Mouse (Mus musculus) cerebellum, postnatal 25 days (tissue): ENCODE results near the gene Ube2c.
"Not testable (repeated sequence)": the region's sequence is repeated elsewhere in the genome, so short reads cannot be mapped to it uniquely, and the experiment has no call there.

Experiments
- DNase-seq, 2 experiments: peaks; one replicate each; pipeline ENCODE4 v3.0.0; 2021; ENCODE audit warnings: mixed read lengths in 2 of 2

The Ube2c gene

GRCm38 (mm10) chr2:164790451-164790850, 20.8 kb downstream of the Ube2c start:
- no peak for DNase-seq

- DNase-seq, result peak; percentile 69
These were observed 22.2 kb downstream of the Ube2c start for GRCm38 (mm10) chr2:164791841-164792261.

- peak in 1 of 2 experiments; percentile 12 for DNase-seq
These were observed 22.9 kb downstream of the Ube2c start for GRCm38 (mm10) chr2:164792400-164793190.

GRCm38 (mm10) chr2:164793236-164793635, 23.5 kb downstream of the Ube2c start:
- peak; percentile 78 to 85 for DNase-seq

GRCm38 (mm10) chr2:164793772-164794171, 24.1 kb downstream of the Ube2c start:
- no peak for DNase-seq

- DNase-seq, result peak; percentile 85 to 94
These were observed 24.6 kb downstream of the Ube2c start for GRCm38 (mm10) chr2:164794293-164794692.

- no peak for DNase-seq
These were observed 26.2 kb downstream of the Ube2c start for GRCm38 (mm10) chr2:164795868-164796267.

- DNase-seq, result not testable (repeated sequence)
These were observed 28.9 kb downstream of the Ube2c start for GRCm38 (mm10) chr2:164798554-164798953.

GRCm38 (mm10) chr2:164800252-164801004, 30.7 kb downstream of the Ube2c start:
- DNase-seq, result no peak

- DNase-seq, result no peak
These were observed 33.7 kb downstream of the Ube2c start for GRCm38 (mm10) chr2:164803201-164803920.

- no peak for DNase-seq
These were observed 34.2 kb downstream of the Ube2c start for GRCm38 (mm10) chr2:164803921-164804313.

- peak; percentile 97 to 99 for DNase-seq
These were observed 35.0 kb downstream of the Ube2c start, which contains the start of the genes Acot8 and Zswim3 for GRCm38 (mm10) chr2:164804533-164805331. Gene Acot8 (minus strand): TSS chr2:164804882. Gene Zswim3 (plus strand): TSS chr2:164805098.

- no peak for DNase-seq
These were observed 35.6 kb downstream of the Ube2c start for GRCm38 (mm10) chr2:164805332-164805718.

- DNase-seq, result no peak
These were observed 36.9 kb downstream of the Ube2c start for GRCm38 (mm10) chr2:164806614-164807013.

- no peak for DNase-seq
These were observed 43.9 kb downstream of the Ube2c start for GRCm38 (mm10) chr2:164813557-164813956.

GRCm38 (mm10) chr2:164815348-164815747, 45.6 kb downstream of the Ube2c start:
- DNase-seq, result no peak

- DNase-seq, result no peak
These were observed 46.1 kb downstream of the Ube2c start for GRCm38 (mm10) chr2:164815821-164816220.

- DNase-seq, result no peak
These were observed 47.5 kb downstream of the Ube2c start for GRCm38 (mm10) chr2:164817206-164817605.

- no peak for DNase-seq
These were observed 48.0 kb downstream of the Ube2c start for GRCm38 (mm10) chr2:164817703-164818102.

GRCm38 (mm10) chr2:164821060-164821459, 51.4 kb downstream of the Ube2c start:
- peak; percentile 52 to 57 for DNase-seq

GRCm38 (mm10) chr2:164822636-164823165, 53.0 kb downstream of the Ube2c start, which contains the start of gene Zswim1:
Gene Zswim1 (plus strand): TSS chr2:164822686.
- peak; percentile 100 for DNase-seq

GRCm38 (mm10) chr2:164823181-164823585, 53.5 kb downstream of the Ube2c start:
- no peak for DNase-seq
